Mouse (Mus musculus): ENCODE results near the gene Srgap3.

DNA sequence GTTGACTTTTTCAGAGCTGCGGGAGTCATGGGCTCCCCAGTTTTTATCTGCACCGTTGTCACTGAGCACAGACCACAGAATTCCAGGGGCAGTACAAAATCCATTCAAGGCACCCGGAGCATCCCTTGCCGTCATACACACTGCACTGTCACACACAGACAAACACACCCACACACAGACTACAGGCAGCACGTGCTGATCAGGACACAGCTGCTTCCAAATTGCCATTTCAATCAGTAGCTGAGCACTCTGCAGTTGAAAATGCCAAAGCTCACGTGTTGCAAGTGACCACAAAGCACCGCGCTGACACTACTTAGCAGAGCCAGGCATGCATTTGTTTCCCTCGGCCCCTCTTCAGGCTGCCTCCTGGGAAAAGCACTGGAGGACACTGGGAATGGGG is 7.8 kb downstream of the Srgap3 start:
- TF ChIP-seq GATA1 (IDR thresholded peaks at IDR 0.05; ENCODE audit: low read length) (no peak), TAL1 (IDR thresholded peaks at IDR 0.05; ENCODE audit: low read length) (no peak)

Measured in erythroblast, embryonic 14.5 days (primary cell).